Mouse (Mus musculus) megakaryocyte-erythroid progenitor cell, adult 5 weeks (primary cell): Measurements from ENCODE around the gene Map4k2. TPM values are rescaled to one million over a fixed set of nuclear protein-coding genes. Genes with fewer than 3 reads are reported as not detected.

ENCODE experiments used
- polyA plus RNA-seq: library from polyadenylated mRNA; stranded (reverse); fragments of >175 nt; gene quantifications from 2 replicates; pipeline ENCODE4 v1.2.3, GENCODE M21; 2012

Map4k2 gene
- 122 and 145 TPM in 2 replicates for polyA plus RNA-seq

GRCm38 (mm10) chr19:6340524-6341452 lies at the start of gene Map4k2:
Map4k2 (plus strand) TSS chr19:6341135.

GRCm38 (mm10) chr19:6306137-6306551 lies 34.8 kb upstream of the Map4k2 start, which contains the start of gene Cdc42bpg:
Cdc42bpg (plus strand) TSS chr19:6306456.

GRCm38 (mm10) chr19:6334673-6335457 lies 6.1 kb upstream of the Map4k2 start, which contains the start of gene Men1:
Men1 (plus strand) TSS chr19:6334979.

GRCm38 (mm10) chr19:6363411-6364240 lies 22.7 kb downstream of the Map4k2 start, which contains the start of gene Sf1:
Sf1 (plus strand) TSS chr19:6363690.

GRCm38 (mm10) chr19:6384128-6384527 lies 43.2 kb downstream of the Map4k2 start, which contains the start of gene Pygm:
Pygm (plus strand) TSS chr19:6384399.

GRCm38 (mm10) chr19:6399285-6400095 lies 58.6 kb downstream of the Map4k2 start, which contains the start of gene Rasgrp2:
Rasgrp2 (plus strand) TSS chr19:6399340.

Other genes with a start within 250 kb of the Map4k2 start
- 2.3 and 3.3 TPM in 2 replicates for gene AC131692.1, start 246.7 kb upstream of the Map4k2 start, polyA plus RNA-seq
- gene Naaladl1, start 235.4 kb upstream of the Map4k2 start, polyA plus RNA-seq, result 0.07 and 0.37 TPM in 2 replicates
- 57.7 and 61.3 TPM in 2 replicates for gene Sac3d1, start 222.5 kb upstream of the Map4k2 start, polyA plus RNA-seq
- 117 and 133 TPM in 2 replicates for gene Snx15, start 212.8 kb upstream of the Map4k2 start, polyA plus RNA-seq
- 0.92 and 1.5 TPM in 2 replicates for gene Batf2, start 200.2 kb upstream of the Map4k2 start, polyA plus RNA-seq
- 54.7 and 67.6 TPM in 2 replicates for gene Arl2, start 199.6 kb upstream of the Map4k2 start, polyA plus RNA-seq
- gene Majin, start 156.7 kb upstream of the Map4k2 start, polyA plus RNA-seq, result not detected in 2 replicates
- not detected in 2 replicates for gene Gpha2, start 114.8 kb upstream of the Map4k2 start, polyA plus RNA-seq
- 17.7 and 17.9 TPM in 2 replicates for gene Ppp2r5b, start 105.3 kb upstream of the Map4k2 start, polyA plus RNA-seq
- 78.6 and 105 TPM in 2 replicates for gene Atg2a, start 99.5 kb upstream of the Map4k2 start, polyA plus RNA-seq
- 158 and 171 TPM in 2 replicates for gene Ehd1, start 64.4 kb upstream of the Map4k2 start, polyA plus RNA-seq
- 17.3 and 21.8 TPM in 2 replicates for gene Cdc42bpg, start 34.7 kb upstream of the Map4k2 start, polyA plus RNA-seq
- gene Men1, start 6.2 kb upstream of the Map4k2 start, polyA plus RNA-seq, result 113 and 132 TPM in 2 replicates
- gene Sf1, start 22.6 kb downstream of the Map4k2 start, polyA plus RNA-seq, result 1,917 and 2,290 TPM in 2 replicates
- 3.7 and 10.9 TPM in 2 replicates for gene Pygm, start 43.3 kb downstream of the Map4k2 start, polyA plus RNA-seq
- 586 and 616 TPM in 2 replicates for gene Rasgrp2, start 58.2 kb downstream of the Map4k2 start, polyA plus RNA-seq
- 0.15 and 0.38 TPM in 2 replicates for gene Nrxn2, start 77.6 kb downstream of the Map4k2 start, polyA plus RNA-seq
- 0.05 TPM in 1 of 2 replicates, not detected in the other for gene Slc22a12, start 201.9 kb downstream of the Map4k2 start, polyA plus RNA-seq